Mouse (Mus musculus) cerebellum, adult 9-10 months (tissue): ENCODE data around the gene Cdr2l.
"Not testable (repeated sequence)": the region's sequence is repeated elsewhere in the genome, so short reads cannot be mapped to it uniquely, and the experiment has no call there.

Experiments
- DNase-seq: peaks from one replicate; pipeline ENCODE4 v3.0.0; 2022

Cdr2l gene

DNA sequence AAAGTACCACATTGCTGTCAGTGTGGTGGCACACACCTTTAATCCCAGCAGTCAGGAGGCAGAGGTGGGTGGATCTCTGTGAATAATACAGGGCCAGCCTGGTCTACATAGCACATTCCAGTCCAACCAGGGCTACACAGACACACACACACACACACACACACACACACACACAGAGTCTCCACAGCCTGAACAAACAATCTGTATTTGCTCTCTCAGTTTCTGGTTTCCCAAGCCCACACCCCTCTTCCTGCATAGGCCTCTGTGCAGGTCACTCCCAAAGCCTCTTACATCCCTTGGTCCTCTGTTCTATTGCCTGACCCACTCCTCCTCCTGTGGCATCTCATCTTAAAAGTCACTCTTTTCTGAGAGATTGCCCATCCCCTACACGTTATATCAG, 9.7 kb upstream of the Cdr2l start:
- no peak for DNase-seq

GRCm38 (mm10) chr11:115372737-115373136, 9.0 kb upstream of the Cdr2l start:
- no peak for DNase-seq

- peak; percentile 84 for DNase-seq
Measured at GRCm38 (mm10) chr11:115373805-115374694, 7.7 kb upstream of the Cdr2l start.

DNA sequence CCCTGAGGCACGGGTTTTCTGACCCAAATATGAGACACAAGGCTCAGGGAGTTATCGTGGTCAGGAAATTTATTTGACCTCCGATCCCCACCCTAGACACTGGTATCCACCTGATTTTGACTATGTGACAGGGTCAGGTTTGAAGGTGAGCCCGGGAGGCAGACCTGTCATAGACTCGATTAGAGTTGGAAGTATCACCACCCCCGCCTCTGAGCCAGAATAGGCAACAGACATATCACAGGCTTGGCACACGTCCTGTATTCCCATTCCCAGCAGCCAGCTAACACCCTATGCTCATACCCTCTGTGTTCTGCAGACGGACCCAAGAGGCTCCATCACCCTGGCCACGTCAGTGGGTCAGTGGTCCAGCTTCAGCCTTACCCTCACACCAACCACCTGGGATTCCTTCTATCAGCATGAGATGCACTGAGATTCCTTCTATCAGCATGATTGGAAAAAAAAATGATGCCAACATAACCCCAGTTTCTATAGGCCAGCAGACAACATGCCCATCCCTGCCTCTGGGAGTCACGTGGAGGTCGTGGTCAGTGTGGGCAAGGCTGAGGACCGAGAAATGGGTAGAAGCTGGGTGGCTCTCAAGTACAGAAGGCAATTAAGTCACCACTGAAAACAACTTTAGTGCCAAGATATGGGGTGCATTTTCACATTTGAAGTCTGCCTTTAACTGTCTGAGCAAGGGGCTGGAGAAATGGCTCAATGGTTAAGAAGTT, 6.9 kb upstream of the Cdr2l start:
- no peak for DNase-seq

DNA sequence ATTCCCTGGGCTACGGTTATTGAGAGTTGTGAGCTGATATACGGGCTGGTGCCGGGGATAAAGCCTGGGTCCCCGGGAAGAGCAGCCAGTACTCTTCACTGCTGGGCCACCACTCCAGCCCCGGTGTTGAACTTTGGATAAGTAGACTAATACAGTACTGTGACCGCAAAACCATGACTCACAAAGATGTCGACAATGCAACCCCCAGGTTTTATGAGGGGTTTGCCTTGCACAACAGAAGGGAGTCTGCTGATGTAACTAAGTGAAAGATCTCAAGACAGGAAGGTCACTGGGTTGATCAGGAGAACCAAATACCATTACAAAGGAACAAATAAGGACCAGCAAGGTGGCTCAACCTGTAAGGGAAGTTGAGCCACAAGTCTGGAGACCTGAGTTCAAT, 5.0 kb upstream of the Cdr2l start:
- no peak for DNase-seq

GRCm38 (mm10) chr11:115377254-115377653, 4.5 kb upstream of the Cdr2l start:
- DNase-seq: no peak

DNA sequence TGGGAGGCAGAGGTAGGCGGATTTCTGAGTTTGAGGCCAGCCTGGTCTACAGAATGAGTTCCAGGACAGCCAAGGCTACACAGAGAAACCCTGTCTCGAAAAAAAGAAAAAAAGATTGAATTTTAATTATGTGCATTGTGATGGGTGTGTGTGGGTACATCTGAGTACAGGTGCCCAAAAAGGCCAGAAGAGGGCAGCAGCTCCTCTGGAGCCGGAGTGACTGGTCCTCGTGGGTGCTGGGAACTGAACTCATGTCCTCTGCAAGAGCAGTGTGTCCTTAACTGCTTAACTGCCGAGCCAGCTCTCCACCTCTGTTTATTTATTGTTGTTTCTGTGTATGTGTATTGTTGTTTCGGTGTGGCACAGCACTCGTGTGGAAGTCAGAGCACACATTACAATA, 3.9 kb upstream of the Cdr2l start:
- no peak for DNase-seq

GRCm38 (mm10) chr11:115381276-115381675, 440 bp upstream of the Cdr2l start:
- DNase-seq: no peak

- peak; percentile 66 for DNase-seq
Measured at GRCm38 (mm10) chr11:115382891-115383290, 1.2 kb downstream of the Cdr2l start.

GRCm38 (mm10) chr11:115383701-115384474, 2.2 kb downstream of the Cdr2l start:
- no peak for DNase-seq

GRCm38 (mm10) chr11:115384587-115384986, 2.9 kb downstream of the Cdr2l start:
- no peak for DNase-seq

DNA sequence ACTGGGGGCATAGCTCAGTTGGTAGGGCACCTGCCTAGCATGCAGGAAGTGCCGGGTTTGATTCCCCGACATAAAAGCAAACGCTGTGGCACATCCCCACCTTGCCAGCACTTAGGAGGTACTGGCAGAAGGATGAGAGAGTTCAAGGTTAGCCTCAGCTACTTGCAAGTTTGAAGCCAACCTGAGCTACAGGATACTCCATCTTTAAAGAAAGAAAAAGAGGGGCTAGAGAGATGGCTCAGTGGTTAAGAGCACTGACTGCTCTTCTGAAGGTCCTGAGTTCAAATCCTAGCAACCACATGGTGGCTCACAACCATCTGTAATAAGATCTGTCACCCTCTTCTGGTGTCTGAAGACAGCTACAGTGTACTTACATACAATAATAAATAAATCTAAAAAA, 5.1 kb downstream of the Cdr2l start:
- DNase-seq: not testable (repeated sequence)

DNA sequence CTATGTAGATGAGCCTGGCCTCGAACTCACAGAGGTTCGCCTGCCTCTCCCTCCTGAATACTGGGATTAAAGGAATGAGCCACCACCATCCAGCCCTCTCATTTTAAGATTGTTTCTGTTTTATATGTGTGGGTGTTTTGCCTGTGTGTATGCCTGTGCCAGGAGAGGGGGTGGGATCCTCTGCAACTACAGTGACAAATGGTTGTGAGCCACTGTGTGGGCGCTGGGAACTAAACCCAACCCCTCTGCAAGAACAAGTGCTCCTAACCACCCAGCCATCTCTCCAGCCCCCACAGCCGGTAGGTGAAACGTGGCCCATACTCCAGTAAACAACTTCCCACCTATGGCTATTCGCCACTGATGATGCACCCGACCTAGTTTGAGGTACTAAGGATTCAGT, 9.6 kb downstream of the Cdr2l start:
- DNase-seq: no peak

GRCm38 (mm10) chr11:115393721-115394325, 12.1 kb downstream of the Cdr2l start:
- peak; percentile 83 for DNase-seq

- no peak for DNase-seq
Measured at GRCm38 (mm10) chr11:115398085-115398484, 16.4 kb downstream of the Cdr2l start.

- DNase-seq: no peak
Measured at GRCm38 (mm10) chr11:115400126-115400525, 18.4 kb downstream of the Cdr2l start.

GRCm38 (mm10) chr11:115400630-115401391, 19.1 kb downstream of the Cdr2l start:
- DNase-seq: peak; percentile 88

DNA sequence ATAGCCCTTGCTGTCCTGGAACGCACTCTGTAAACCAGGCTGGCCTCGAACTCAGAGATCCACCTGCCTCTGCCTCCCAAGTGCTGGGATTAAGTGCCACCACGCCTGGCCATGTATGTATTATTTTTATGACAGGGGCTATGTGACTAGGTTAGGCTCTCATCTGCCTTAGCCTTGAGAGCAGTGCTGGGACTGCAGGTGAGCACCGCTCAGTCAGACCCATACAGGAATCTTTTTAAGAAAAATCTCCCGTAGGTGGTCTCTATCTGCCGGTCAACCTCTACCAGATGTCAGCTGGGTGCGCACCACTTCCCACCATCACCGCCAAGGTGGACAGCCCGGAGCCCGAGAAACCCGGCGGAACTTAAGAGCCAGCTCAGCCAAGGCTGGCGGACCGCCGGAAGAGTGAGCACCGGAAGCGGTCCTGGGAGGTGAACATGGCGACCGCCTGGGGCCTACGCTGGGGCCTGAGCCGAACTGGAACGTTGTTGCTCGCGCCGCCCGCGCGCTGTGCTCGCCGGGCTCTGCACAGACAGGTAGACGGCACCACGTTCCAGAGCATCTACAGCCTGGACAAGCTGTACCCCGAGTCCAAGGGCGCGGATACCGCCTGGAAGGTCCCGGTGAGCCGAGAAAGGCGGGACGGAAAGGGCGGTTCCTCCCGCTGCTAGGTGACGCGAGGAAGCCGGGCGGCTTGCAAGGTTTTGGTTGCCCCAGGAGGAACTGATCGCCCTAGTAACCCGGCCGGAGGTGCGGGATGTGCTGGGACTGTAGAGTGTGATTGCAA, 21.8 kb downstream of the Cdr2l start, which contains the start of gene Mrpl58:
Mrpl58 (plus strand) TSS at position 415 of the 787 bp plus-strand sequence.
- peak; percentile 86 for DNase-seq

DNA sequence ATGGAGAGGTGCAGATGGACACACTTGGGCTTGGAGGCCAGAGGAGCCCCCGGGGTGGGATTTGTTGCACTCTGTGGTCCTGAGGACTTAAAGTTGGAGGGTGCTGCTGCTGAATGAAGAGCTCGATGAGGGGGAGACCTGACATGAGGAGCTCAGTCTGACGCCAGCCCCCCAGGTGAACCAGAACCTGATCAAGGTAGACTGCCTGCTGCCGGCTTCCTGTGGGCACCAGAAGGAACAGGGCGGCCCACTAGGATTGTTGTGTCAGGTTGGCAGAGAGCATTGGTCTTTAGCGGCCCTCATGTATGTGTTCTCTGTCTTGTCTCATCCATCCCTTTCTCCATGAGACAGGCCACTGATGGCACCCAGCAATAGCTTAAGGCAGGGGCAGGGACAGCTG, 24.0 kb downstream of the Cdr2l start:
- no peak for DNase-seq

GRCm38 (mm10) chr11:115406858-115407401, 25.2 kb downstream of the Cdr2l start:
- DNase-seq: no peak
